Mouse (Mus musculus): ENCODE results near the gene Macrod2. TPM values are rescaled to one million over a fixed set of nuclear protein-coding genes. Genes with fewer than 3 reads are reported as not detected.

Gene Macrod2
- polyA plus RNA-seq, 1 experiment from 2014 or later, result 22.7 TPM

DNA sequence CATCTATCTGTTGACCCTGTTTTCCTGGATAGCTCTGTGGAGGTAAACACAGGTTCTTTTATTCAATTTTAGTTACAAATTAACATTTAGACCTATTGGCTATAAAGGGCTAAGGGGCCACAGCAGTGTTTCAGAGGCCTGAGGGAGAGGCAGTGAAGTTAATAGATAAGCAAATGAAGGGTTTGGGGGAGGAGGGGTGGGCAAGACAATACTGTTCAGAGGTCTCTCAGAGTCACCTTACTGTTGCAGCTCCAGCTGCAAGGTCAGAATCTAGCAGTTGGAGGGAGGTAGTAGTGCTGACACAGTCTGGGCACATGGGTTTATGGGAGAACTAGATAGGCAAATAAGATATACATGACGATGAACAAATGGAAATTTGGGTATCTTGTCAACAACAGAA lies 1156.6 kb downstream of the Macrod2 start:
- no peaks in the 10 kb centered on the region for H3K27me3 ChIP-seq (replicated peaks; ENCODE audit: insufficient read depth, low read length)
- 88% methylated on average over 1 of the region's 1 CpGs for WGBS
- H3K4me2 ChIP-seq (replicated peaks; ENCODE audit: low read depth, low read length), result no peak overlapping the region
- H3K4me3 ChIP-seq (ENCODE audit: low read depth, low read length), result no peak overlapping the region
- no peak for TF ChIP-seq CTCF (IDR thresholded peaks at IDR 0.05)
- no peak for ATAC-seq
- no peaks in the 10 kb centered on the region for H3K4me1 ChIP-seq (ENCODE audit: insufficient read depth, low read depth, low read length)
- no peak for DNase-seq (ENCODE audit: low spot score)
- no peaks in the 10 kb centered on the region for H3K36me3 ChIP-seq (ENCODE audit: insufficient read depth, low read length)
- H3K27ac ChIP-seq (ENCODE audit: low read length), result no peak overlapping the region
- H3K9me3 ChIP-seq (ENCODE audit: low read length), result no peaks in the 10 kb centered on the region
- no peak overlapping the region for H3K9ac ChIP-seq (replicated peaks; ENCODE audit: low read depth)

DNA sequence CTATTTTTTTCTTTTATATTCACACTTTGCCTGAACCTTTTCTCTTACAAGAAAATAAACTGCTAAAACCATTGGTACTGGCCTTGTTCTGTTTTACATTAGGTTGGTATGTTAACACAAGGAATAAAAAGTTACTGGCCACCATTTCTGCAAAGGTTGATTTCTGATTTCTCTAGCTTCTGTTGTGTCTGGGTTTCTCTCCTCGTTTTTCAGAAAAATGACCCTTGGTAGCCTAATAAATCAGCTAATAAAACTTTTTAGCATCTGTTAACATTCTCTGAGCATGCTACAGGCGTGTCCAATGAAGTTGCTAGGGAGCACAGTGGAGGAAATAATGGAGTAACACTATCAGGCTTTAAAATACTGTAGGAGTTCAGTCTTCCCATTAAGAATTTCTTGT lies 1161.6 kb downstream of the Macrod2 start:
- DNase-seq (ENCODE audit: low spot score) (no peak), ATAC-seq (no peak)
- no peaks in the 10 kb centered on the region for H3K4me1 ChIP-seq (ENCODE audit: insufficient read depth, low read depth, low read length)
- no peak overlapping the region for H3K4me3 ChIP-seq (ENCODE audit: low read depth, low read length)
- no peaks in the 10 kb centered on the region for H3K27me3 ChIP-seq (replicated peaks; ENCODE audit: insufficient read depth, low read length)
- H3K4me2 ChIP-seq (replicated peaks; ENCODE audit: low read depth, low read length), result no peak overlapping the region
- no peaks in the 10 kb centered on the region for H3K36me3 ChIP-seq (ENCODE audit: insufficient read depth, low read length)
- no peak overlapping the region for H3K9ac ChIP-seq (replicated peaks; ENCODE audit: low read depth)
- TF ChIP-seq EP300 (IDR thresholded peaks at IDR 0.05), result no peak
- no peak for TF ChIP-seq CTCF (IDR thresholded peaks at IDR 0.05)
- no peak overlapping the region for H3K27ac ChIP-seq (ENCODE audit: low read length)
- 52% methylated on average over 2 of the region's 2 CpGs for WGBS
- no peaks in the 10 kb centered on the region for H3K9me3 ChIP-seq (ENCODE audit: low read length)

DNA sequence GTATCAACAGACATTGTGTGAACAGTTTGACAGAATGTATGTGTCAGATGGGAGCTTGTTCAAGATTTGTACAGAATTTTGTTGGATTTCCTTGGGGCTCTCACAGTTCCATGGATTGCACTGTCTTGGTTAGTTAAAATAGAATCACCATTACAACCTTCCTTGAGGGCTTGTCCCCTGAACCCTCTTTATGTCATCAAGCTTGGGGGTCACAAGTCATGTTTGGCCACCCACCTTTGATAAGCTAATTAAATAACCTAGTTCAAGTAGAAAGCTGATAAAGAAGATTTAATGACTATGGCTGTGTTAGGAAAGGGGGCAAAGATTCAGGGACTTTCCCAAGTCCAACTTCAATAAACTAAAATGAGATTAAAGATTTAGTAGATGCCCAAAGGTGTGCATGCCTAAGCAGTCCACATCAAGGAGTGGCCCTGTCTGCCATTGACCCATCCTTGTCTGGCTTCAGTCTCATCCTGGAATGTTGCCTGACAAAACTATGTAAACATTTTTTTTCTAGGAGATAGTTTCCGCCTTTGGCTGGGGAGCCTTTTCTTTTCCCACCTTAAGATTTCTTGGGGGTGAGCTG lies 1163.2 kb downstream of the Macrod2 start:
- Histone ChIP-seq H3K4me2 (replicated peaks; ENCODE audit: low read depth, low read length) (no peak overlapping the region), H3K9me3 (ENCODE audit: low read length) (no peaks in the 10 kb centered on the region), H3K36me3 (ENCODE audit: insufficient read depth, low read length) (no peaks in the 10 kb centered on the region), H3K4me3 (ENCODE audit: low read depth, low read length) (no peak overlapping the region), H3K4me1 (ENCODE audit: insufficient read depth, low read depth, low read length) (no peaks in the 10 kb centered on the region), H3K27ac (ENCODE audit: low read length) (no peak overlapping the region), H3K9ac (replicated peaks; ENCODE audit: low read depth) (no peak overlapping the region), H3K27me3 (replicated peaks; ENCODE audit: insufficient read depth, low read length) (no peaks in the 10 kb centered on the region)
- DNase-seq (ENCODE audit: low spot score) (no peak), ATAC-seq (no peak)
- TF ChIP-seq CTCF (IDR thresholded peaks at IDR 0.05) (no peak), EP300 (IDR thresholded peaks at IDR 0.05) (no peak)
- whole genome bisulfite sequencing, result 24% methylated on average over 1 of the region's 1 CpGs

DNA sequence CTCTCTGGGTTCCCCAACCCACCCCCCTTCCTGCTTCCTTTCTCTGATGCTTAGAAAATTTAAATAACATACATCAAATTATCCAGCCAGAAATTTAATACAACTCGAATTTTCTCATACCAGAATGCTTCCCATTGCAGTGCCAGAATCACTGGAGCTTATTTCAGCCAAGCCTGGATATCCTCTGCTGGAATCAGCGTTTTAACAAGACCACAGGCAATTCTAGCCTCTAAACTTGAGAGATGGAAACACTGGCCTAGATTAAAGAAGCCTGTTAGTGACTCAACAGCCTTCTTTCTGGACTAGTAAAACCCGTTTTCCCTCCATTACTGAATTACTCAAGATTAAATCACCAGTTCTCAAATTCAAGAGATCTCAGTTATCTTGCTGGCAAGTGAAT lies 1170.9 kb downstream of the Macrod2 start:
- no peak overlapping the region for H3K4me2 ChIP-seq (replicated peaks; ENCODE audit: low read depth, low read length)
- ATAC-seq (no peak), DNase-seq (ENCODE audit: low spot score) (no peak)
- no peaks in the 10 kb centered on the region for H3K9me3 ChIP-seq (ENCODE audit: low read length)
- H3K4me1 ChIP-seq (ENCODE audit: insufficient read depth, low read depth, low read length), result no peaks in the 10 kb centered on the region
- no peak overlapping the region for H3K27ac ChIP-seq (ENCODE audit: low read length)
- H3K4me3 ChIP-seq (ENCODE audit: low read depth, low read length), result no peak overlapping the region
- H3K36me3 ChIP-seq (ENCODE audit: insufficient read depth, low read length), result no peaks in the 10 kb centered on the region
- no peaks in the 10 kb centered on the region for H3K27me3 ChIP-seq (replicated peaks; ENCODE audit: insufficient read depth, low read length)
- H3K9ac ChIP-seq (replicated peaks; ENCODE audit: low read depth), result no peak overlapping the region
- TF ChIP-seq EP300 (IDR thresholded peaks at IDR 0.05) (no peak), CTCF (IDR thresholded peaks at IDR 0.05) (no peak)
- WGBS, result 32% methylated on average over 3 of the region's 3 CpGs

DNA sequence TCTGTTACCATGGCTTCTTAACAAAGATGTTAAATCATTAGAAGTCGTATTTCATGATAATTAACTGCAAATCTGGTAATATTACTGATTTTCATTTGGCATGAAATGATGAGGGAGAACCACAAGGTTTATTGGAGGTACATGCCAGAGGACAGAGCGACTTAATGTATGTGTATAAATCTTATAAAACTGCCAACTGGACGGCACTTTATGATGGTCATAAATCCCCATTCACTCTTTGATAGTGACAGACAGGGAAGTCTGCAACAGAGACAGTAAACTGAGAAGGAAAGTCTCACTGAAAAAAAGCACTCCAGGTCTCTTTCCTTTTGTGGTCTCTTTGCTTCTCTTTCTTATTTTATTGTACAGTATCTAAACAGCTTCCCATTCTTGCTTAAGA lies 1176.3 kb downstream of the Macrod2 start:
- DNase-seq (ENCODE audit: low spot score) (no peak), ATAC-seq (no peak)
- no peaks in the 10 kb centered on the region for H3K27me3 ChIP-seq (replicated peaks; ENCODE audit: insufficient read depth, low read length)
- H3K4me3 ChIP-seq (ENCODE audit: low read depth, low read length), result no peak overlapping the region
- no peaks in the 10 kb centered on the region for H3K9me3 ChIP-seq (ENCODE audit: low read length)
- no peak overlapping the region for H3K9ac ChIP-seq (replicated peaks; ENCODE audit: low read depth)
- no peaks in the 10 kb centered on the region for H3K36me3 ChIP-seq (ENCODE audit: insufficient read depth, low read length)
- WGBS, result 57% methylated on average over 3 of the region's 3 CpGs
- TF ChIP-seq CTCF (IDR thresholded peaks at IDR 0.05), result no peak
- no peak for TF ChIP-seq EP300 (IDR thresholded peaks at IDR 0.05)
- H3K4me1 ChIP-seq (ENCODE audit: insufficient read depth, low read depth, low read length), result no peaks in the 10 kb centered on the region
- H3K4me2 ChIP-seq (replicated peaks; ENCODE audit: low read depth, low read length), result no peak overlapping the region
- no peak overlapping the region for H3K27ac ChIP-seq (ENCODE audit: low read length)

DNA sequence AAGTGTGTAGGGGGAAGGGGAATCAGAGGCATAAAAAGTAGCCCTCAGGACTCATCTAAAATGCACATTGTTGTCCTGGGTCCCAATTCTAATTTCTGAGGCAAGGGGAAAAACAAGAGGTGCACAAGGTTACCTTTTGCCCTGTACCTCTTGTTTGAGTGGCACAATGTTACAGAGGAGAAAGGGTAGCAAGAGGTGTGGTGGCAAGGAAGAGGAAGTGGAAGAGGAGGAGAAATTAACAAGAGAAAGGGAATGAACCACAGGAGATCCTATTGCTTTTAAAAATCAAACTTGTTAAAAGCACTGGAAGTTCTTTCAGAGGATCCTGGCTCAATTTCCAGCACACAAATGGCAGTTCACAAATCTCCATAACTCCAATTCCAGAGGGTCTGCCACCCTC lies 1183.1 kb downstream of the Macrod2 start:
- no peaks in the 10 kb centered on the region for H3K4me1 ChIP-seq (ENCODE audit: insufficient read depth, low read depth, low read length)
- H3K27me3 ChIP-seq (replicated peaks; ENCODE audit: insufficient read depth, low read length), result no peaks in the 10 kb centered on the region
- H3K36me3 ChIP-seq (ENCODE audit: insufficient read depth, low read length), result no peaks in the 10 kb centered on the region
- DNase-seq (ENCODE audit: low spot score), result no peak
- no peaks in the 10 kb centered on the region for H3K9me3 ChIP-seq (ENCODE audit: low read length)
- TF ChIP-seq EP300 (IDR thresholded peaks at IDR 0.05) (no peak), CTCF (IDR thresholded peaks at IDR 0.05) (no peak)
- ATAC-seq, result no peak
- H3K4me3 ChIP-seq (ENCODE audit: low read depth, low read length), result no peak overlapping the region
- no peak overlapping the region for H3K9ac ChIP-seq (replicated peaks; ENCODE audit: low read depth)
- H3K27ac ChIP-seq (ENCODE audit: low read length), result no peak overlapping the region
- no peak overlapping the region for H3K4me2 ChIP-seq (replicated peaks; ENCODE audit: low read depth, low read length)

DNA sequence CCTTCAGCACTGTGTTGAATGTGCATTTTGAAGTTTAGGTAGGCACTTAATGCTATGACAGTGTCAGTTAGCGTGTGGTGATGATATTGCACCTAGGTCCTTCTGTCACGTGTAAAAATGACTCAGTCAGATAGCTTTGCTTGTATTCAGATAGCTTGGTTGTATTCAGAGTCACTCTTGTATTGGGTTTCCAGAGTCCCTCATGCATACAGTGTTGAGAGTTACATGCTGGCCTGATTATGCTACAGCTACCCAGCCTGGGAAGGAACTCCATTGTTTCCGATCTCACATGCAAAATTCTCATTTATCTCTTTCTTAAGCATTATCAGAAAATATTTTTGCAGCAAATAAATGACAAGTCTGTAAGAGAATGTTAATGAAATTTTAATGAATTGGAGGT lies 1187.3 kb downstream of the Macrod2 start:
- 79% methylated on average over 3 of the region's 3 CpGs for WGBS
- no peaks in the 10 kb centered on the region for H3K27me3 ChIP-seq (replicated peaks; ENCODE audit: insufficient read depth, low read length)

More for the DNA sequence above, 1187.3 kb downstream of the Macrod2 start:
- ATAC-seq (no peak), DNase-seq (ENCODE audit: low spot score) (no peak)
- Histone ChIP-seq H3K4me1 (ENCODE audit: insufficient read depth, low read depth, low read length) (no peaks in the 10 kb centered on the region), H3K4me3 (ENCODE audit: low read depth, low read length) (no peak overlapping the region), H3K27ac (ENCODE audit: low read length) (no peak overlapping the region), H3K9ac (replicated peaks; ENCODE audit: low read depth) (no peak overlapping the region), H3K9me3 (ENCODE audit: low read length) (no peaks in the 10 kb centered on the region), H3K36me3 (ENCODE audit: insufficient read depth, low read length) (no peaks in the 10 kb centered on the region), H3K4me2 (replicated peaks; ENCODE audit: low read depth, low read length) (no peak overlapping the region)
- TF ChIP-seq EP300 (IDR thresholded peaks at IDR 0.05), result no peak
- no peak for TF ChIP-seq CTCF (IDR thresholded peaks at IDR 0.05)

All from lung, postnatal 0 days (tissue).